10 mouse cellular contexts compared by ENCODE assay signal in the genomic region with DNA sequence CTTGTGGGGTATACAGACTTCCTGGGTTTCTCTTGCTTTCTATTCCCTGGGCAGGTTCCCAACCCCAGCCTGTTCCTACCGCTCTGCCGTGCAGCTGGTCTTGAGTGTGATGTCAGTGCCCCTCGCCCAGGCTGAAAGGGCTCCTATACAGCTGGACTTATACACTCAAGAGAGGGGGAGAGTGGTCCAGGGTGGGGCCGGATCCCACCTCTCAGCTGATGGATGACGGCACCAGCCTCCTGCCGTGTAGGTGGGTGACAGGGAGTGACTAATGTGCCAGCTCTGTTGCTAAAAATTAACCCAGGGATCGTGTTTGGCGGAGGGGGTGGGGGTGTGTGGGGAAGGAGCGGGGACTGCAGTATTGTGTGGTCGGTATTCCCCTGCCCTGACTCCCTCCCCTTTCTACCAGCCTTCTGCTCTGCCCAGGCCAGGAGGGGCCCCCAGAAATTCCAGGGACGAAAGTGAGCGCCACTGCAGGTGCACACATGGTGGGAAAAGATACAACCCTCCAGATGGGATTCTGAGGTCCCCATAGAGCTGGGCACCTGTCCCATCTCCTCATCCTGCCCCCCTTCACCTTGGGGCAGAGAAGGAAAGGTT. TPM values are rescaled to one million over a fixed set of nuclear protein-coding genes. Genes with fewer than 3 reads are reported as not detected.
DNase-seq lines count a peak whose midpoint lies in the region; ATAC-seq and TF ChIP-seq lines count a peak whose summit lies in the region.
"Had no signal": no experiment of that assay in that cellular context is flagged by ENCODE, and none has a peak within 500 bp of the region (broad histone marks: within the 10 kb centered on the region; RNA-seq: fewer than 3 reads in every experiment).

No protein-coding gene starts in this region.

- peak overlapping the region; percentile 35 for H3K27ac ChIP-seq in hindbrain, embryonic 10.5 days
- no peak overlapping the region for H3K27ac ChIP-seq in hindbrain, postnatal 0 days
- peak overlapping the region; percentile 83 for H3K27ac ChIP-seq in stomach, postnatal 0 days (replicated peaks)
- H3K27ac ChIP-seq in midbrain, embryonic 16.5 days (ENCODE audit: low read length) = no peak overlapping the region

- 34% methylated on average over 12 of the region's 12 CpGs for WGBS in hindbrain, embryonic 10.5 days
- 31% methylated on average over 12 of the region's 12 CpGs for WGBS in hindbrain, postnatal 0 days
- WGBS in stomach, postnatal 0 days = 20% methylated on average over 12 of the region's 12 CpGs
- WGBS in midbrain, embryonic 16.5 days = 49% methylated on average over 12 of the region's 12 CpGs

- no peak for ATAC-seq in hindbrain, postnatal 0 days
- ATAC-seq in stomach, postnatal 0 days (ENCODE audit: low FRiP score, low TSS enrichment) = peak; percentile 7; the same call in 1 of the 2 replicates
- no peak for ATAC-seq in midbrain, embryonic 16.5 days

- peaks cover 50% of the 10 kb centered on the region for H3K4me1 ChIP-seq in hindbrain, embryonic 10.5 days (replicated peaks)
- no peaks in the 10 kb centered on the region for H3K4me1 ChIP-seq in hindbrain, postnatal 0 days (ENCODE audit: insufficient read depth, low read length)
- peaks cover 2% of the 10 kb centered on the region; the same call in 1 of the 2 replicates for H3K4me1 ChIP-seq in stomach, postnatal 0 days (replicated peaks; ENCODE audit: control insufficient read depth, insufficient read depth)
- peaks cover 3% of the 10 kb centered on the region; the same call in 1 of the 2 replicates for H3K4me1 ChIP-seq in midbrain, embryonic 16.5 days (ENCODE audit: control insufficient read depth, insufficient read depth, low read length)

- DNase-seq in hindbrain, embryonic 10.5 days (ENCODE audit: low spot score) = no peak
- DNase-seq in hindbrain, postnatal 0 days (ENCODE audit: low spot score) = no peak
- DNase-seq in right cerebral cortex, adult 2 months (ENCODE audit: low spot score in 2 of 2) = peak; percentile 79 to 81
- DNase-seq in right cerebral cortex, postnatal 14 days = no peak
- peak; percentile 44 to 67 for DNase-seq in kidney, postnatal 4 days
- peak; percentile 70 for DNase-seq in stomach, postnatal 0 days (ENCODE audit: low spot score)
- no peak for DNase-seq in retina, postnatal 1 day
- DNase-seq: gastrocnemius, adult 2 months had no signal

- H3K27me3 ChIP-seq in hindbrain, embryonic 10.5 days (ENCODE audit: insufficient read depth, poor library complexity, severe bottlenecking) = peaks cover 50% of the 10 kb centered on the region
- no peaks in the 10 kb centered on the region for H3K27me3 ChIP-seq in hindbrain, postnatal 0 days (ENCODE audit: insufficient read depth, low read length)
- no peaks in the 10 kb centered on the region for H3K27me3 ChIP-seq in stomach, postnatal 0 days (ENCODE audit: control insufficient read depth, insufficient read depth, low read length)
- no peaks in the 10 kb centered on the region for H3K27me3 ChIP-seq in midbrain, embryonic 16.5 days (ENCODE audit: control insufficient read depth, insufficient read depth, low read depth, low read length)

- no peak overlapping the region for H3K4me2 ChIP-seq in hindbrain, postnatal 0 days (ENCODE audit: low read depth, low read length)
- 0 out of 2 replicates have a peak overlapping the region, but pooled peaks have one; percentile 17 for H3K4me2 ChIP-seq in stomach, postnatal 0 days (replicated peaks; ENCODE audit: low read depth)
- no peak overlapping the region for H3K4me2 ChIP-seq in midbrain, embryonic 16.5 days (ENCODE audit: low read length)

- peaks cover 16% of the 10 kb centered on the region for H3K36me3 ChIP-seq in hindbrain, embryonic 10.5 days
- H3K36me3 ChIP-seq in hindbrain, postnatal 0 days (ENCODE audit: insufficient read depth, low read length) = no peaks in the 10 kb centered on the region
- peaks cover 6% of the 10 kb centered on the region; the same call in 1 of the 2 replicates for H3K36me3 ChIP-seq in stomach, postnatal 0 days (ENCODE audit: control insufficient read depth, insufficient read depth, low read length)
- H3K36me3 ChIP-seq in midbrain, embryonic 16.5 days (ENCODE audit: control insufficient read depth, insufficient read depth, low read length) = no peaks in the 10 kb centered on the region; the same call in 1 of the 2 replicates
- H3K36me3 ChIP-seq: G1E had no signal

- H3K4me3 ChIP-seq in hindbrain, embryonic 10.5 days = no peak overlapping the region
- H3K4me3 ChIP-seq in hindbrain, postnatal 0 days (ENCODE audit: low read length) = no peak overlapping the region
- no peak overlapping the region for H3K4me3 ChIP-seq in stomach, postnatal 0 days (ENCODE audit: low read depth, low read length)
- H3K4me3 ChIP-seq in midbrain, embryonic 16.5 days (ENCODE audit: low read depth, low read length) = no peak overlapping the region
- H3K4me3 ChIP-seq: gastrocnemius, adult 2 months had no signal

- no peaks in the 10 kb centered on the region for H3K9me3 ChIP-seq in hindbrain, embryonic 10.5 days
- no peaks in the 10 kb centered on the region for H3K9me3 ChIP-seq in hindbrain, postnatal 0 days (ENCODE audit: low read length)
- no peaks in the 10 kb centered on the region for H3K9me3 ChIP-seq in stomach, postnatal 0 days (ENCODE audit: control insufficient read depth, low read length)
- H3K9me3 ChIP-seq in midbrain, embryonic 16.5 days (replicated peaks; ENCODE audit: control insufficient read depth, low read length, poor library complexity, severe bottlenecking) = no peaks in the 10 kb centered on the region

- no peak for TF ChIP-seq EP300 in stomach, postnatal 0 days (optimal IDR thresholded peaks at IDR 0.05)

- no peak for TF ChIP-seq CTCF in hindbrain, postnatal 0 days (IDR thresholded peaks at IDR 0.05; ENCODE audit: low read depth)
- no peak for TF ChIP-seq CTCF in stomach, postnatal 0 days (IDR thresholded peaks at IDR 0.05; ENCODE audit: low read depth)

- H3K9ac ChIP-seq in hindbrain, postnatal 0 days (replicated peaks; ENCODE audit: low read length) = no peak overlapping the region
- H3K9ac ChIP-seq in stomach, postnatal 0 days (ENCODE audit: low read length) = peak overlapping the region; percentile 27; the same call in 1 of the 2 replicates
- H3K9ac ChIP-seq in midbrain, embryonic 16.5 days (ENCODE audit: low read depth, low read length) = no peak overlapping the region

RNA-seq across cellular contexts. Expression of a gene that starts 11.8 kb away (rescaled TPM):
- polyA plus RNA-seq in hindbrain, embryonic 10.5 days (2016; fragmentation: Nextera tagmentation; extraction: Ambion mirVana) = 5.5 and 5.8 TPM in 2 replicates
- total RNA-seq in hindbrain, postnatal 0 days (2014; rRNA removed) = 6.7 and 8.7 TPM in 2 replicates
- polyA plus RNA-seq in hindbrain, postnatal 0 days (2015; fragmentation: Nextera tagmentation; extraction: Ambion mirVana) = 1.5 and 1.6 TPM in 2 replicates
- polyA plus RNA-seq in stomach, postnatal 0 days (2015; fragmentation: Nextera tagmentation; extraction: Ambion mirVana) = 2.0 TPM in 2 replicates
- 0.95 and 1.1 TPM in 2 replicates for polyA plus RNA-seq in midbrain, embryonic 16.5 days (2015; fragmentation: Nextera tagmentation; extraction: Ambion mirVana)

RNA-seq across cellular contexts. Expression of a gene that starts 18.2 kb away (rescaled TPM):
- 4.8 and 5.1 TPM in 2 replicates for polyA plus RNA-seq in hindbrain, embryonic 10.5 days (2016; fragmentation: Nextera tagmentation; extraction: Ambion mirVana)
- total RNA-seq in hindbrain, postnatal 0 days (2014; rRNA removed) = 9.3 and 10.3 TPM in 2 replicates
- 5.3 and 6.5 TPM in 2 replicates for polyA plus RNA-seq in hindbrain, postnatal 0 days (2015; fragmentation: Nextera tagmentation; extraction: Ambion mirVana)
- polyA plus RNA-seq in stomach, postnatal 0 days (2015; fragmentation: Nextera tagmentation; extraction: Ambion mirVana) = 9.4 and 17.1 TPM in 2 replicates
- 5.0 and 6.4 TPM in 2 replicates for polyA plus RNA-seq in midbrain, embryonic 16.5 days (2015; fragmentation: Nextera tagmentation; extraction: Ambion mirVana)
- total RNA-seq: G1E had no signal

RNA-seq across cellular contexts. Expression of a gene that starts 48.2 kb away (rescaled TPM):
- 79.0 and 82.1 TPM in 2 replicates for polyA plus RNA-seq in hindbrain, embryonic 10.5 days (2016; fragmentation: Nextera tagmentation; extraction: Ambion mirVana)
- total RNA-seq in hindbrain, postnatal 0 days (2014; rRNA removed) = 44.1 and 52.3 TPM in 2 replicates
- 69.1 and 75.3 TPM in 2 replicates for polyA plus RNA-seq in hindbrain, postnatal 0 days (2015; fragmentation: Nextera tagmentation; extraction: Ambion mirVana)
- 49.3 and 50.4 TPM in 2 replicates for polyA plus RNA-seq in stomach, postnatal 0 days (2015; fragmentation: Nextera tagmentation; extraction: Ambion mirVana)
- polyA plus RNA-seq in midbrain, embryonic 16.5 days (2015; fragmentation: Nextera tagmentation; extraction: Ambion mirVana) = 74.8 and 79.8 TPM in 2 replicates

RNA-seq across cellular contexts. Expression of a gene that starts 57.2 kb away (rescaled TPM):
- polyA plus RNA-seq in hindbrain, embryonic 10.5 days (2016; fragmentation: Nextera tagmentation; extraction: Ambion mirVana) = 0.27 and 0.39 TPM in 2 replicates
- not detected in 2 replicates for total RNA-seq in hindbrain, postnatal 0 days (2014; rRNA removed)
- 0.15 and 0.30 TPM in 2 replicates for polyA plus RNA-seq in hindbrain, postnatal 0 days (2015; fragmentation: Nextera tagmentation; extraction: Ambion mirVana)
- polyA plus RNA-seq in stomach, postnatal 0 days (2015; fragmentation: Nextera tagmentation; extraction: Ambion mirVana) = 2.4 TPM in 2 replicates
- polyA plus RNA-seq in midbrain, embryonic 16.5 days (2015; fragmentation: Nextera tagmentation; extraction: Ambion mirVana) = 0.19 and 0.26 TPM in 2 replicates
- total RNA-seq: G1E had no signal
- polyA plus RNA-seq: G1E had no signal

Comparison
In these comparisons a context has a peak if more than half of its experiments do, and no peak if none do; other contexts are left out.
1. DNase-seq: peak in right cerebral cortex, adult 2 months (2 of 2), kidney, postnatal 4 days (2 of 2) and stomach, postnatal 0 days (single experiment); none in hindbrain, embryonic 10.5 days (single experiment), hindbrain, postnatal 0 days (single experiment), right cerebral cortex, postnatal 14 days (single experiment) and retina, postnatal 1 day (single experiment).
2. H3K27ac ChIP-seq: peak in hindbrain, embryonic 10.5 days (single experiment) and stomach, postnatal 0 days (single experiment); none in hindbrain, postnatal 0 days (single experiment) and midbrain, embryonic 16.5 days (single experiment).